Mouse (Mus musculus) liver, postnatal 0 days (tissue): Measurements from ENCODE around the gene Pafah1b2. TPM values are rescaled to one million over a fixed set of nuclear protein-coding genes. Genes with fewer than 3 reads are reported as not detected.

ENCODE experiments used
- ATAC-seq: fragments of 200-750 bp; cut with Nextera tagmentation; 2 replicates; pipeline ENCODE4 v1.8.0; 2017; ENCODE audit warnings: mild to moderate bottlenecking, moderate library complexity
- DNase-seq: peaks from one replicate; pipeline ENCODE4 v3.0.0-alpha.2; 2016
- H3K27ac ChIP-seq: fragments of 300-500 bp; sonication (generic); 2 replicates; pipeline ENCODE4 v1.5.1; 2014; ENCODE audit warnings: antibody characterized with exemption, moderate library complexity, mild to moderate bottlenecking, low read depth
- H3K27me3 ChIP-seq: fragments of 300-500 bp; sonication (generic); 2 replicates; pipeline ENCODE4 v1.6.1; 2014; ENCODE audit warnings: low read length, control low read depth, mixed read lengths; ENCODE audit not compliant: insufficient read depth
- H3K36me3 ChIP-seq: fragments of 300-500 bp; sonication (generic); replicated peaks from 2 replicates; pipeline ENCODE4 v1.6.1; 2014; ENCODE audit warnings: mild to moderate bottlenecking, control low read depth, low read length, moderate library complexity, mixed read lengths; ENCODE audit not compliant: insufficient read depth
- H3K4me1 ChIP-seq: fragments of 300-500 bp; sonication (generic); 2 replicates; pipeline ENCODE4 v1.6.1; 2014; ENCODE audit warnings: antibody characterized with exemption, mild to moderate bottlenecking, control low read depth; ENCODE audit not compliant: insufficient read depth
- H3K4me2 ChIP-seq: fragments of 300-500 bp; sonication (generic); 2 replicates; pipeline ENCODE4 v1.6.1; 2014; ENCODE audit warnings: low read depth, mild to moderate bottlenecking, low read length, moderate library complexity, mixed read lengths
- H3K4me3 ChIP-seq: fragments of 300-500 bp; sonication (generic); 2 replicates; pipeline ENCODE4 v1.5.1; 2014; ENCODE audit warnings: low read depth, low read length
- H3K9ac ChIP-seq: fragments of 300-500 bp; sonication (generic); replicated peaks from 2 replicates; pipeline ENCODE4 v1.6.1; 2014; ENCODE audit warnings: mild to moderate bottlenecking, moderate library complexity
- H3K9me3 ChIP-seq: fragments of 300-500 bp; sonication (generic); 2 replicates; pipeline ENCODE4 v1.6.1; 2016; ENCODE audit warnings: mild to moderate bottlenecking, control low read depth, low read length, mixed read lengths
- CTCF ChIP-seq: sonication (generic); IDR thresholded peaks from 2 replicates; pipeline ENCODE4 v1.5.1; 2016; ENCODE audit warnings: antibody characterized with exemption, low read depth
- EP300 ChIP-seq: IDR thresholded peaks from 2 replicates; pipeline ENCODE4 v1.6.1; 2016; ENCODE audit warnings: antibody characterized with exemption, low read depth, mild to moderate bottlenecking
- WGBS: fragments of 180-500 bp; shearing (Covaris S2); extraction: QIAGEN DNeasy Blood & Tissue Kit; methylation state at CpG from one replicate; pipeline ENCODE4 v1.1.7; 2014; ENCODE audit not compliant: insufficient replicate concordance; 5-methylcytosine and 5-hydroxymethylcytosine counted together
- polyA plus RNA-seq: library from polyadenylated mRNA; unstranded; fragments of >200 nt; fragmentation: Nextera tagmentation; extraction: Ambion mirVana; gene quantifications from 2 replicates; pipeline ENCODE4 v1.2.1, GENCODE M21; 2015

Gene Pafah1b2
- polyA plus RNA-seq, 1 experiment from 2014 or later: 42.6 TPM

GRCm38 (mm10) chr9:45999009-45999408 lies 13.5 kb downstream of the Pafah1b2 start:
- Histone ChIP-seq H3K4me1 (no peaks in the 10 kb centered on the region), H3K4me3 (no peak overlapping the region), H3K27me3 (no peaks in the 10 kb centered on the region), H3K4me2 (no peak overlapping the region), H3K36me3 (no peaks in the 10 kb centered on the region), H3K9me3 (no peaks in the 10 kb centered on the region), H3K27ac (no peak overlapping the region), H3K9ac (no peak overlapping the region)
- TF ChIP-seq CTCF (no peak), EP300 (no peak)
- DNase-seq (no peak), ATAC-seq (no peak)
- 84% methylated on average over 4 of the region's 4 CpGs for WGBS

- Histone ChIP-seq H3K9ac (peak overlapping the region; percentile 86), H3K27ac (peak overlapping the region; percentile 91)
- TF ChIP-seq CTCF: no peak
- no peak for TF ChIP-seq EP300
Measured at GRCm38 (mm10) chr9:45985229-45985567, 27.3 kb downstream of the Pafah1b2 start.

GRCm38 (mm10) chr9:45984409-45985228 lies 27.9 kb downstream of the Pafah1b2 start:
- peak; percentile 93 for ATAC-seq
- H3K4me2 ChIP-seq: peak overlapping the region; percentile 87
- H3K27me3 ChIP-seq: no peaks in the 10 kb centered on the region
- peak; percentile 95 for DNase-seq
- H3K27ac ChIP-seq: peak overlapping the region; percentile 91
- no peaks in the 10 kb centered on the region for H3K36me3 ChIP-seq
- TF ChIP-seq CTCF (no peak), EP300 (no peak)
- 2% methylated on average over 43 of the region's 76 CpGs for WGBS
- peak overlapping the region; percentile 86 for H3K9ac ChIP-seq
- peaks cover 21% of the 10 kb centered on the region for H3K4me1 ChIP-seq
- H3K9me3 ChIP-seq: no peaks in the 10 kb centered on the region
- peak overlapping the region; percentile 81 for H3K4me3 ChIP-seq

More at GRCm38 (mm10) chr9:45985229-45985567, 27.3 kb downstream of the Pafah1b2 start:
- H3K4me1 ChIP-seq: peaks cover 16% of the 10 kb centered on the region
- DNase-seq: peak; percentile 65
- H3K4me2 ChIP-seq: peak overlapping the region; percentile 87
- H3K9me3 ChIP-seq: no peaks in the 10 kb centered on the region
- peak; percentile 60 for ATAC-seq
- no peaks in the 10 kb centered on the region for H3K36me3 ChIP-seq
- H3K27me3 ChIP-seq: no peaks in the 10 kb centered on the region
- 2% methylated on average over 4 of the region's 4 CpGs for WGBS
- peak overlapping the region; percentile 81 for H3K4me3 ChIP-seq

GRCm38 (mm10) chr9:45983676-45984408 lies 28.6 kb downstream of the Pafah1b2 start:
- ATAC-seq (peak; percentile 12; the same call in 1 of the 2 replicates), DNase-seq (peak; percentile 58)
- peak overlapping the region; percentile 87 for H3K4me2 ChIP-seq
- peak overlapping the region; percentile 81 for H3K4me3 ChIP-seq
- peak overlapping the region; percentile 91 for H3K27ac ChIP-seq
- WGBS: under 1% methylated on average over 23 of the region's 23 CpGs
- peaks cover 21% of the 10 kb centered on the region for H3K4me1 ChIP-seq
- TF ChIP-seq EP300: no peak
- peak; percentile 43 for TF ChIP-seq CTCF
- H3K27me3 ChIP-seq: no peaks in the 10 kb centered on the region
- H3K9me3 ChIP-seq: no peaks in the 10 kb centered on the region
- H3K9ac ChIP-seq: peak overlapping the region; percentile 86
- no peaks in the 10 kb centered on the region; the same call in 1 of the 2 replicates for H3K36me3 ChIP-seq

- Histone ChIP-seq H3K27me3 (no peaks in the 10 kb centered on the region), H3K9ac (no peak overlapping the region), H3K4me3 (no peak overlapping the region), H3K4me2 (no peak overlapping the region), H3K36me3 (peaks cover 13% of the 10 kb centered on the region; the same call in 1 of the 2 replicates), H3K4me1 (peaks cover 21% of the 10 kb centered on the region), H3K27ac (no peak overlapping the region), H3K9me3 (no peaks in the 10 kb centered on the region)
- TF ChIP-seq CTCF: peak; percentile 40
- no peak for TF ChIP-seq EP300
- DNase-seq (no peak), ATAC-seq (no peak)
Measured at GRCm38 (mm10) chr9:45981331-45981730, 31.2 kb downstream of the Pafah1b2 start.

- H3K9ac ChIP-seq: no peak overlapping the region
- peaks cover 19% of the 10 kb centered on the region for H3K36me3 ChIP-seq
- H3K4me2 ChIP-seq: no peak overlapping the region
- no peak for DNase-seq
- H3K27me3 ChIP-seq: no peaks in the 10 kb centered on the region
- no peak overlapping the region for H3K4me3 ChIP-seq
- H3K27ac ChIP-seq: no peak overlapping the region
- TF ChIP-seq EP300: no peak
- TF ChIP-seq CTCF: no peak
- no peak for ATAC-seq
- H3K4me1 ChIP-seq: peaks cover 19% of the 10 kb centered on the region
- no peaks in the 10 kb centered on the region for H3K9me3 ChIP-seq
- WGBS: 93% methylated on average over 1 of the region's 1 CpGs
Measured at GRCm38 (mm10) chr9:45980611-45981010, 31.9 kb downstream of the Pafah1b2 start.
